Mouse (Mus musculus): ENCODE data around the gene Mylk. TPM values are rescaled to one million over a fixed set of nuclear protein-coding genes. Genes with fewer than 3 reads are reported as not detected.

Mylk gene
- polyA plus RNA-seq, 1 experiment from 2014 or later, result 5.5 TPM

DNA sequence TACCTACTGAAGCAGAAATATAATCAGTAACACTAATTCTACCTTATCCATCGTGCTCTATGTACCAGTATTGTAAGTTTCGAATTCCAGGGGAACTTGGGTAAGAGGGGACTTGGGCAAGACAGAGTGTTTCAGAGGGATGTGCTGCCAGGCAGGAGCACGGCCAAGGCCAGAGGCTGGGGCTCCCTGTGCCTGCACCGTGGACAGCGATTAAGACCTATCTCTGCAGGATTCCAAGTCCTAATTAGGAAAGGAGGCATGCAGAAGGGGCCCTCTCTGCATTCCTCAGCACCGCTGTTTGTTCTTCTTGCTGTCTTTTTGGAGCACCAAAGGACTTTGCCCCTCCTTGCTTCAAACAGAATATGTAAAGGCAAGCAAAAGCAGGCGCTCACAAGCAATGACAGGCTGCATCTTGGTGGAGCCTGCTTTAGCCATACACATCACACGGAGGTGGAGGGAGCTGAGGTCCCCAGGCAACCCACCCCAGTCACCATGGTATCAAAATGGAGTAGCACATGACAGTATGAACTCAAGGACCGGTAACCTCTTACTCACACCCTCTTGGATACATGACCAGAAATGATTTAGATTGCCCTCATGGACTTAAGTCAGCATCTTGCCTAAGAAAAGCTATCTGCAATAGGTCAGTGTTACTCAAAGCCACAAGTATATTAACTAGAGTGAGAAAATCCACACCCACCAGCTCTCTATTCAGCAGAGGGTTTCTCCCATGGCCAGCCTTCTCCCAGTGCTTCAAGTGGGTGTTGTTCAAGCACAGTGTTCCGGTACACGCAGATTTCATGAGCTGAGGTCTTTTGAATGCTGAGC lies 239.4 kb downstream of the Mylk start:
- Histone ChIP-seq H3K4me3 (no peak overlapping the region), H3K4me1 (no peaks in the 10 kb centered on the region), H3K36me3 (no peaks in the 10 kb centered on the region), H3K9ac (no peak overlapping the region), H3K27me3 (no peaks in the 10 kb centered on the region), H3K9me3 (replicated peaks) (no peaks in the 10 kb centered on the region), H3K4me2 (replicated peaks) (no peak overlapping the region), H3K27ac (no peak overlapping the region)
- no peak for ATAC-seq (ENCODE audit: low FRiP score)
- 60% methylated on average over 11 of the region's 11 CpGs for WGBS

DNA sequence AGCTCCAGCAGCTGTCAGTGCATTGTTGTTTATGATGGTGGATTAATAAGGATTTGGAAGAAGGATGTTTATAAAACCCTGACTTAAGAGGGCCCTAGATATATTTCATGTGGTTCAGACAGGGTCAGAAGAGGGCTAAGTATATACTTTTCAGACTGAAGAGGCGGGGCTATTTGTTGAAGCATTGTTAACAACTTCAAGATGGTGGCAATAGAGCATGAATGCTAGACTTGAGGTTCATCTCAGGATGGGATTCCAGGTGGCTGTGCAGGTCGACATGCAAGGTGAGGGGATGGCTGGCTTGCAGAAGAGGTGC lies 240.0 kb downstream of the Mylk start:
- H3K27me3 ChIP-seq, result no peaks in the 10 kb centered on the region
- no peak for ATAC-seq (ENCODE audit: low FRiP score)
- no peak overlapping the region for H3K4me2 ChIP-seq (replicated peaks)
- no peaks in the 10 kb centered on the region for H3K4me1 ChIP-seq
- no peak overlapping the region for H3K4me3 ChIP-seq
- 92% methylated on average over 2 of the region's 2 CpGs for WGBS
- no peak overlapping the region for H3K27ac ChIP-seq
- H3K9me3 ChIP-seq (replicated peaks), result no peaks in the 10 kb centered on the region
- no peak overlapping the region for H3K9ac ChIP-seq
- H3K36me3 ChIP-seq, result no peaks in the 10 kb centered on the region

DNA sequence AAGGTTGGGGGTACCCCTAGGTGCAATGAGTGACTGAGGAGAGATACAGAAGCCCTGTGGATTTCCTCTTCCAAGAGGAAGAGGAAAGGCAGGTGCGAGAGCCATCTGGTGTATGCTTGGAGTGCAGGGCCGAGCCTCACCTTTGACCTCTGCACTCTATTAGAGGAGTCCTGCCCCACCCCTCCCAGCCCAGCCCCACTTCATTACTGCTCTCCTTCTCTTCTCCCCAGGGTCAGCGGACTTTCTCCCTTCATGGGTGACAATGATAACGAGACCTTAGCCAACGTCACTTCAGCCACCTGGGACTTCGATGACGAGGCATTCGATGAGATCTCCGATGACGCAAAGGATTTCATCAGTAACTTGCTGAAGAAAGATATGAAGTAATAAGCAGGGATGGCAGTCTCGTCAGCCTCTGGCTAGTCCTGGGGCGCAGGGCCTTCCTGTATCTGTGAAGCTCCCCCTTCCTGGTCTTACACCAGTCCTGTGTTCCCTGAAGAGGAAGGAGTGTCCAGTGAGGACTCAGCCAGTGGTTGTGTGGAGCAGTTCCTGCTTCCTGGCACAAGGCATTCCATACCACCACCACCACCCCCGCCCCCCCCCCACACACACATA lies 241.3 kb downstream of the Mylk start:
- no peaks in the 10 kb centered on the region for H3K9me3 ChIP-seq (replicated peaks)
- no peaks in the 10 kb centered on the region for H3K4me1 ChIP-seq
- no peaks in the 10 kb centered on the region for H3K27me3 ChIP-seq
- no peak overlapping the region for H3K4me2 ChIP-seq (replicated peaks)
- no peak overlapping the region for H3K9ac ChIP-seq
- H3K4me3 ChIP-seq, result no peak overlapping the region
- H3K27ac ChIP-seq, result no peak overlapping the region
- WGBS, result 86% methylated on average over 13 of the region's 13 CpGs
- no peak for ATAC-seq (ENCODE audit: low FRiP score)
- no peaks in the 10 kb centered on the region for H3K36me3 ChIP-seq

DNA sequence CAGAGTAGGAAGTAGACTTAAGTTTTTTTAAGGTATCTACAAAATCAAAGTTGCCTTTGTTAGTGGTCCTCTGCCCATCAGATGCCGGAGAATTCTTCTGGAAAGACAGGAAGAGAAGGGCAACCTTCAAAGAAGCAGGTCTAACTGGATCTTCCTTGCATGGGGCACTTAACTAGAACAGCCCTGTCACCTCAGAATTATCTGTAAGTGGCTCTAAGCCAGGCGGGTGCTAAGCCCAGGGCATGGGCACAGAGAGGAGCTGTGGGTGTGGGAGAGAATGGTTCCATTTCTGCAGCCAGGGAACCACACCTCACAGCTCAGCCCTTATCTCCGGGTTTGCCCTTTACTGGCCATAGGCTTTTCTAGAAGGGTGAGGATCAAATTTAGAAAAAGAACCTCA lies 246.4 kb downstream of the Mylk start:
- Histone ChIP-seq H3K4me3 (no peak overlapping the region), H3K27ac (no peak overlapping the region), H3K4me2 (replicated peaks) (no peak overlapping the region), H3K9me3 (replicated peaks) (no peaks in the 10 kb centered on the region), H3K27me3 (no peaks in the 10 kb centered on the region), H3K4me1 (no peaks in the 10 kb centered on the region), H3K36me3 (no peaks in the 10 kb centered on the region), H3K9ac (no peak overlapping the region)
- 78% methylated on average over 3 of the region's 3 CpGs for WGBS
- ATAC-seq (ENCODE audit: low FRiP score), result no peak

DNA sequence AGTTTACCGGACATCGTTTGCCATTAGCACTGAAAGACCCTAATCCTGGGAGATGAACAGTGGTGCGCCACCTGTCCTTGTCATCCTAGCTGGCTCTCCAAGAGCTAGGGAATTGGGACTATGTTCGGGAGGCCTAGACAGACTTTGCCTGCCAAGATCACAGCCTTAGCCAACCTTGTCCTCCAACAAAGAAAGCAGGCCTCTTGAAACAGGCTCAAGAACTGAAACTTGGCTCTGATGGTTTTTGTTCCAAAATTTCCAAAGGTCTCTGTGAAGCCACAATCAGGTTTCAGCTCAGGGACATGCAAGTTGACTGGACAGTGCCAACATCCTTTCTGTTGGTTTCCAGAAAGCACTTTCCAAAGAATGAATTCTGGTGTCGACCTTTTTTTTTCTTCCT lies 247.8 kb downstream of the Mylk start:
- Histone ChIP-seq H3K9ac (no peak overlapping the region), H3K4me3 (no peak overlapping the region), H3K27me3 (no peaks in the 10 kb centered on the region), H3K27ac (no peak overlapping the region), H3K4me2 (replicated peaks) (no peak overlapping the region), H3K36me3 (no peaks in the 10 kb centered on the region), H3K9me3 (replicated peaks) (no peaks in the 10 kb centered on the region), H3K4me1 (no peaks in the 10 kb centered on the region)
- 96% methylated on average over 5 of the region's 5 CpGs for WGBS
- no peak for ATAC-seq (ENCODE audit: low FRiP score)

DNA sequence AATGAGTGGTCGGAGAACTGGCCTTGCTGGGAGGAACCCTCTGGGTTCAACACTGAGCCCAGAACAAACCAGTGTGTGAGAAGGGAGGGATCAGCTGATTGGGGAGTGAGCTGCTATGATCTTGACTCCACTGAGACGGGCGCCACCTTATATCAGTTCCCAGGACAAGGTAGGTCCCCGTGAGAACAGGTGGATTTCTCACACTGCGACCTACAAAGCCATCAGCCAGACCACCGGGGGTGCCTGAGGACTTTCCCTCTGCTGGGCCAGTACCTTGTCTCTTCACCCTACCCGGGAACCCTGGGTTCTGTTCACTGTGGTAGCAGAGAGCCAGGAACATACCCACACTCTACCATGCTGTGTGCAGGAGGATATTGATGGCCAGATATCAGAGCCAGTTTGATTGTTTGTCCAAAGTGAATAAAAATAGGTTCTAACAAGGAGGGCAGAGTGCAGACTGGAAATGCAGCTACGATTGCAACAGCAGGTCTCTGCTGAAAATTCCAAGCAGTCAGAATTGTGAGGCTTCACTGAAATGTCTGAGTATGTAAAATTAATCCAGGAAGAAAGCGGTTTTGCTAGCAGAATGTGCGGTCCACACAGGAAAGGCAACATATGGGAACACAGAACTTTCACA lies 248.8 kb downstream of the Mylk start:
- Histone ChIP-seq H3K4me3 (no peak overlapping the region), H3K9me3 (replicated peaks) (no peaks in the 10 kb centered on the region), H3K4me2 (replicated peaks) (no peak overlapping the region), H3K27me3 (no peaks in the 10 kb centered on the region), H3K9ac (no peak overlapping the region), H3K27ac (no peak overlapping the region), H3K36me3 (no peaks in the 10 kb centered on the region), H3K4me1 (no peaks in the 10 kb centered on the region)
- no peak for ATAC-seq (ENCODE audit: low FRiP score)
- 91% methylated on average over 10 of the region's 10 CpGs for WGBS

DNA sequence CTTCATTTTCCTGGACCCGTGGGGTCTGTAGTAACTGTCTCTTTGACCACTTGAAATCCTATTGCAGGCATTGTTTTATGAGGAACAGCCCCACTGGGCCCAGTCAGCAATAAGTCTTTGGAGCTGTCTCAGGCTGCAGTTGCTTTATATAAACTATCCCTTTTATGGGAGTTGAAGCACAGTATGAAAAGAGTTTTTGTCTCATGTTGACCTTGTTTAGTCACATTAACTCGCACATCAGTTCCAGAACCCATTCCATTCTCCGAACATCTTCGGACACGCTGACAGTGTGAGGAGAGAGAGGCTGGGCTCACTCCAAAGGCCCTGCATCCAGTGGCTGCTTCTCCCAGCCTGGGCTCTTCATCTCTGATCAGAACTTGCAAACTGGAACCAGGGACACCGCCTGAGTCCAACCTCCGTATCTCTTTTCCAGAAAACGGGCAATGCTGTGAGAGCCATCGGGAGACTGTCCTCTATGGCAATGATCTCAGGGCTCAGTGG lies 249.7 kb downstream of the Mylk start:
- WGBS, result 70% methylated on average over 9 of the region's 9 CpGs
- no peaks in the 10 kb centered on the region for H3K9me3 ChIP-seq (replicated peaks)
- H3K27me3 ChIP-seq, result no peaks in the 10 kb centered on the region
- ATAC-seq (ENCODE audit: low FRiP score), result no peak
- no peaks in the 10 kb centered on the region for H3K4me1 ChIP-seq
- H3K9ac ChIP-seq, result no peak overlapping the region
- no peak overlapping the region for H3K27ac ChIP-seq
- H3K4me2 ChIP-seq (replicated peaks), result no peak overlapping the region
- H3K4me3 ChIP-seq, result no peak overlapping the region
- no peaks in the 10 kb centered on the region for H3K36me3 ChIP-seq

DNA sequence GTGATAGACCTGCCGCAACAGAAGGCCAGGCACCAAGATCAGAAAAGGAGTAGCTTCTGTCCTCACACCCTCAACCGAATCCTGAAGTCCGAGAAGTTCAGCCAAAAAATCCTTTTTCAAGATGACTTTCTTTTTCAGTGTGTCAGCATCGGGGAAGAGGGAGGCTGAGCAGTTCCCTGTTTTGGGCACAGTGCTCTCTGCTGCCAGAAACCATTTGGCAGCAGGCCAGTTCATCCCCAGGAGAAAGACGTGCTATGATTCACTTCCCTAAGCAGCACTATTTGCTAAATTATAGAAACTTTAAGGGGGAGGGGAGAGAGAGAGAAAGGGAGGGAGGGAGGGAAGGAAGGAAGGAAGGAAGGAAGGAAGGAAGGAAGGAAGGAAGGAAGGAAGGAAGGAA lies 251.1 kb downstream of the Mylk start:
- ATAC-seq (ENCODE audit: low FRiP score), result no peak
- Histone ChIP-seq H3K9ac (no peak overlapping the region), H3K27me3 (0 out of 2 replicates have a peak, but pooled peaks cover 3% of the 10 kb centered on the region), H3K4me1 (peaks cover 10% of the 10 kb centered on the region), H3K4me2 (replicated peaks) (no peak overlapping the region), H3K4me3 (no peak overlapping the region), H3K9me3 (replicated peaks) (no peaks in the 10 kb centered on the region), H3K27ac (no peak overlapping the region), H3K36me3 (no peaks in the 10 kb centered on the region)
- 68% methylated on average over 5 of the region's 5 CpGs for WGBS

DNA sequence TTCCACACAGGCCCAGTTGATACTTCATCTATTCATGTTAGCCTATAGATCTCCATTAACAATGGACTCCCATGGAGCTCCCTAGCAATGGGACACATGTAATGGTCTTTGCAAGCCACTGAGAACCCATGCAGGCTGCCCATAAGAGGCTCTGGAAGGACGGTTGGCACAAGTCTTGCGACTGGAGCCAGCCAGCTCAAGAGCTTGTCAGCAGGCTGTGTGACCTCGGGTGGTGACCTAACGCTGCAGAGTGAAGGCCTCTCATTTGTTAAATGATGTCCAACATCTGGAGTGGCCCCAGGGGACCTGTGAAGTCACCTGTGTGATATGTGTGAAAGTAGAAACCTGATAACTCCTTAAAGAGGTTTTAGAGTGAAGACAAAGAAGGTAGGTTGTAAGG lies 252.0 kb downstream of the Mylk start:
- Histone ChIP-seq H3K27me3 (0 out of 2 replicates have a peak, but pooled peaks cover 3% of the 10 kb centered on the region), H3K9me3 (replicated peaks) (no peaks in the 10 kb centered on the region), H3K9ac (no peak overlapping the region), H3K4me2 (replicated peaks) (no peak overlapping the region), H3K4me1 (peaks cover 14% of the 10 kb centered on the region), H3K36me3 (no peaks in the 10 kb centered on the region), H3K27ac (no peak overlapping the region), H3K4me3 (no peak overlapping the region)
- 56% methylated on average over 4 of the region's 4 CpGs for WGBS
- ATAC-seq (ENCODE audit: low FRiP score), result no peak

DNA sequence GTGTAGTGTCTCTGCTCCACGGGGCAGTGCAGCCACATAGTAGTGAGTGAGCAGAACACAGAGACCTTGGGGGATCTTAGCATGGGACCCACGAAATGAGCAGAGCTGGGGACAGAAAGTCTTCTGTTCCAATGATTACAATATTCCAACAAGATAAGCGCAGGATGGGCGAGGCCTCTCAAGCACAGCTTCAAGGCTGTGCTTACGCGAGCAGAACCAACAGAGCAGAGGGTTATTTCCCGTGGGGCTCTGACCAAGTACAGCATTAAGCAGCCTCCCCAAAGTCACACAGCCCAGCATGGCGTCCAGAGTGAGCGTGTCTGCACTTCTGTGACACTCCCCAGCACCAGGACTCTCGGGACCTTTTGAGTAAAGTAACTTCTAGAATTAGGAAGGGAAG lies 252.6 kb downstream of the Mylk start:
- Histone ChIP-seq H3K4me2 (replicated peaks) (no peak overlapping the region), H3K9me3 (replicated peaks) (no peaks in the 10 kb centered on the region), H3K36me3 (no peaks in the 10 kb centered on the region), H3K4me3 (no peak overlapping the region), H3K27ac (no peak overlapping the region), H3K27me3 (0 out of 2 replicates have a peak, but pooled peaks cover 3% of the 10 kb centered on the region), H3K4me1 (peaks cover 14% of the 10 kb centered on the region), H3K9ac (no peak overlapping the region)
- WGBS, result 70% methylated on average over 10 of the region's 10 CpGs
- no peak for ATAC-seq (ENCODE audit: low FRiP score)

DNA sequence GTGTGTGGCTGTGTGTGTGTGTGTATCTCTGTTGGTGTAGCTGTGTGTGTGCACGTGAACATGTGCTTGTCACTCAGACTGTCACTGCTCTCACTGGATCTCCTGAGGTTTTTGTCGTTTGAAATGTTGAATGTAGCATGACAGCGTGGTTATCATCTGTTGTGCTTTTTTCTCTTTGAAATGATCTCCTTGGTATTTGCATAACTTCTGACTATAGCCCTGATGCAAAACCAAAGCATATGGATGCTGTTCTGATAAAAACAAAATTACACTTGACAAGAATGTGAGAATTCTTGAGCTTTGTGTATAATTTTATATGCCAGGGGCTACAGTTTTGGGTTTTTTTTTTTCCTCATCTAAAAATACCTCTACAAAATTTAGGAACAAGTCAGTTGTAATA lies 254.0 kb downstream of the Mylk start:
- Histone ChIP-seq H3K4me3 (no peak overlapping the region), H3K27ac (no peak overlapping the region), H3K4me1 (peaks cover 14% of the 10 kb centered on the region), H3K4me2 (replicated peaks) (no peak overlapping the region), H3K9me3 (replicated peaks) (no peaks in the 10 kb centered on the region), H3K27me3 (0 out of 2 replicates have a peak, but pooled peaks cover 3% of the 10 kb centered on the region), H3K36me3 (no peaks in the 10 kb centered on the region), H3K9ac (no peak overlapping the region)
- WGBS, result 76% methylated on average over 3 of the region's 3 CpGs
- no peak for ATAC-seq (ENCODE audit: low FRiP score)

DNA sequence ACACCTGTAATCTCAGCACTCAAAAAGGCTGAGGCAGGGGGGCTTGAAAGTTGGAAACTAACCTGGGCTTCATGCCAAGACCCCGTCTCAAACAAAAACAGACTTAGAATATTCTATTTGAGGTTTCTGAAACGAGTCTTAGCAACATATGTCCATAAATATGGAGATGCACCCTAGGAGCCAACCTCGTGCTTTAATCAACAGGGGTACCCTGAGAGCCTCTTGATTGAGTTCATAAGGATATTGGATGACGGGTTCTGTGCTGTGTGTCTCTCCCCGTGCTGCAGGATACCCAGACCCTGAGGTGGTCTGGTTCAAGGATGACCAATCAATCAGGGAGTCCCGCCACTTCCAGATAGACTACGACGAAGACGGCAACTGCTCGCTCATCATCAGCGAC lies 255.0 kb downstream of the Mylk start:
- no peak overlapping the region for H3K27ac ChIP-seq
- H3K9me3 ChIP-seq (replicated peaks), result no peaks in the 10 kb centered on the region
- ATAC-seq (ENCODE audit: low FRiP score), result no peak
- no peaks in the 10 kb centered on the region for H3K36me3 ChIP-seq
- 0 out of 2 replicates have a peak, but pooled peaks cover 3% of the 10 kb centered on the region for H3K27me3 ChIP-seq
- H3K4me2 ChIP-seq (replicated peaks), result peak overlapping the region; percentile 30; the same call in 1 of the 2 replicates
- peaks cover 14% of the 10 kb centered on the region for H3K4me1 ChIP-seq
- no peak overlapping the region for H3K9ac ChIP-seq
- 41% methylated on average over 11 of the region's 11 CpGs for WGBS
- H3K4me3 ChIP-seq, result no peak overlapping the region
